Mouse (Mus musculus): Measurements from ENCODE around the gene Kcnj5.
A peak's percentile ranks its signal among the peaks of the same experiment; 100 is the strongest.

Gene Kcnj5

GRCm38 (mm10) chr9:32315999-32316398 lies 28.2 kb downstream of the Kcnj5 start:
- DNase-seq, result peak; percentile 92

- peak; percentile 99 for DNase-seq
These were observed 30.1 kb downstream of the Kcnj5 start for GRCm38 (mm10) chr9:32314071-32314470.

GRCm38 (mm10) chr9:32312208-32312607 lies 31.9 kb downstream of the Kcnj5 start:
- no peak for DNase-seq

- no peak for DNase-seq
These were observed 32.4 kb downstream of the Kcnj5 start for GRCm38 (mm10) chr9:32311786-32312185.

GRCm38 (mm10) chr9:32302501-32303150 lies 41.5 kb downstream of the Kcnj5 start:
- DNase-seq, result peak; percentile 55

- DNase-seq, result no peak
These were observed 48.9 kb downstream of the Kcnj5 start for GRCm38 (mm10) chr9:32295061-32295800.

GRCm38 (mm10) chr9:32292686-32293085 lies 51.5 kb downstream of the Kcnj5 start:
- DNase-seq, result peak; percentile 93

- DNase-seq, result no peak
These were observed 52.5 kb downstream of the Kcnj5 start for GRCm38 (mm10) chr9:32291618-32292017.

GRCm38 (mm10) chr9:32283591-32283990 lies 60.6 kb downstream of the Kcnj5 start:
- DNase-seq, result peak; percentile 55

GRCm38 (mm10) chr9:32280456-32280855 lies 63.7 kb downstream of the Kcnj5 start:
- DNase-seq, result no peak

GRCm38 (mm10) chr9:32279789-32280188 lies 64.4 kb downstream of the Kcnj5 start:
- DNase-seq, result no peak

GRCm38 (mm10) chr9:32278052-32278451 lies 66.1 kb downstream of the Kcnj5 start:
- no peak for DNase-seq

- DNase-seq, result no peak
These were observed 72.2 kb downstream of the Kcnj5 start for GRCm38 (mm10) chr9:32271896-32272444.
